Mouse (Mus musculus): ENCODE data around the gene Gprc5a. TPM values are rescaled to one million over a fixed set of nuclear protein-coding genes. Genes with fewer than 3 reads are reported as not detected.

The Gprc5a gene
- total RNA-seq, 2 experiments from 2014 or later: 0.17 TPM; not detected in 1

Other genes starting within 250 kb of the Gprc5a start
- 10 to 100 TPM; 19.4 to 19.5 TPM for gene Crebl2, start 235.5 kb upstream of the Gprc5a start, total RNA-seq (2021)
- 10 to 100 TPM; 24.1 to 24.7 TPM for gene Gpr19, start 167.1 kb upstream of the Gprc5a start, total RNA-seq (2021)
- gene Cdkn1b, start 145.2 kb upstream of the Gprc5a start, total RNA-seq (2021): 10 to 100 TPM; 55.5 to 57.1 TPM
- gene Apold1, start 83.9 kb upstream of the Gprc5a start, total RNA-seq (2021): 1 to 10 TPM; 3.5 to 4.4 TPM
- 10 to 100 TPM; 54.4 to 55.3 TPM for gene Ddx47, start 54.0 kb upstream of the Gprc5a start, total RNA-seq (2021)
- not detected for gene Gprc5d, start 52.6 kb downstream of the Gprc5a start, total RNA-seq (2021)
- 100 to 1,000 TPM; 122 to 133 TPM for gene Fam234b, start 132.3 kb downstream of the Gprc5a start, total RNA-seq (2021)
- 10 to 100 TPM; 54.1 to 62.0 TPM for gene Hebp1, start 132.4 kb downstream of the Gprc5a start, total RNA-seq (2021)
- under 1 TPM in 1 of 2 experiments, not detected in 1; 0.48 TPM for gene Gsg1, start 188.7 kb downstream of the Gprc5a start, total RNA-seq (2021)
- under 1 TPM; 0.41 to 0.60 TPM for gene Pbp2, start 244.8 kb downstream of the Gprc5a start, total RNA-seq (2021)

Measured in layer of hippocampus, postnatal 14 days (tissue).